Mouse (Mus musculus) gastrocnemius, adult 8-10 months (tissue): ENCODE data around the gene Neu3. TPM values are rescaled to one million over a fixed set of nuclear protein-coding genes. Genes with fewer than 3 reads are reported as not detected.
"Not testable (repeated sequence)": the region's sequence is repeated elsewhere in the genome, so short reads cannot be mapped to it uniquely, and the experiment has no call there.

ENCODE experiments used
- DNase-seq, 2 experiments: peaks; one replicate each; pipeline ENCODE4 v3.0.0; 2022; ENCODE audit warnings: low spot score in 2 of 2
- total RNA-seq, 4 experiments: library from RNA; stranded (reverse); gene quantifications; 2 replicates each; pipeline ENCODE4 v1.2.4; 2022

Neu3 gene
- total RNA-seq, 4 experiments from 2014 or later, result 2.7 to 3.5 (median 2.9) TPM

DNA sequence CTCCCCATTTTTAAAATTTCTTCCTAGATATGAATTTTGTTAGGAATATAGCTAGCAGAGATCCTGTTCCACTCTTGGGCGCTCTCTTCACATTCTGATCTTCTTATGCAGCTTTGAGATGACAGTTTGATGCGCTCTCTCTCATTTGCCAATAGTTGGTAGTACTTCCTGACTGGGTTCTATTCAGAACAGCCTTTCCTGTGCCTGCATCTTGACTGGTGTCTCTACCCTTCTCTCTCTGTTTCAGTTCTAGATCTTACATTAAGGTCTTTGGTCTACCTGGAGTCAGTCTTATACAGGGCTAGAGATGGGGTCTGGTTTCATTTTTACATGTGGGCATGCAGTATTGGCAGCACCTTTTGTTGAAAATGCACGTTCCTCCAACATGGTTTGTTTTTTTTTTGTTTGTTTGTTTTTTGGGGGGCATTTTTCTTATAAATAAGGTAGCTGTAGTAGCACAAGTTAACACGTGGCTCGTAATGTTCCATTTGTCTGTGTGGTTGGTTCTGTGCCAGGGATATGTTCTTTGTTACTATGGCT is 6.2 kb upstream of the Neu3 start:
- DNase-seq, result no peak

DNA sequence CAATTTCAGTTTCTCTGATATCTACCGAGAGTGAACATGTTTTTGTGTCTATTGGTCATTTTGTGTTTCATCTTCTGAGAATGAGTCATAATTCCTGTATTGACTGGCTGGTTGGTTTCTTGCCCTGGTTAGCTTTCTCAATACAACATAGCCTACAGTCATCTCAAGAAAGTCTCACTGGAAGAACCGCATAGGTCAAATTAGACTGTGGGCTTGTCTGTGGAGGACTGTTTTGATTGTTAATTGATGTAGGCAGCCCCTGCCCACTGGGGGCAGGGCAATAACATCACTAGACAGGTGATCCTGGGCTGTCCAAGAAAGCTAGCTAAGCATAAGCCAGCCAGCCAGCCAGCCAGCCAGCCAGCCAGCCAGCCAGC is 5.6 kb upstream of the Neu3 start:
- no peak for DNase-seq

- DNase-seq, result no peak
These were observed 5.1 kb upstream of the Neu3 start for GRCm38 (mm10) chr7:99833115-99833845.

- no peak for DNase-seq
These were observed 2.1 kb downstream of the Neu3 start for GRCm38 (mm10) chr7:99826096-99826495.

DNA sequence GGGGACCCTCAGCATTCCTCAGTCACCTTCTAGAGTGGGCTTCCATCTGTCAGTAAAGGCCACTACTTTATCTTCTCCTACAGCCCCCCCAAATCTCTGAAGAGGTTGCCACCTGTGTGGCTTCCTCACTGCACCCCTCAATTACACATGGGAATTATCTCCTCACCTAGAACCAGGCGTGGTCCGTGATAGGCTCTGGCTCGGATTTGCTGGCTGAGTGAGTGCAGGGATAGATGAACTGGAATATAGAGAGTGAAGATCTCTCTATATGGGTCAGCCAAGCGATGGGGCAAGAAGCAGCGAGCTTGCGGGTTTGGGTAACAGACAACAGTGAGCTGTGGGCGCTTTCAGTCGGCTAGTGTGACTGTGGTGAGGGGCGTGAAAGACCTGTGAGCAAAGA is 2.7 kb downstream of the Neu3 start:
- no peak for DNase-seq

- DNase-seq, result no peak
These were observed 3.4 kb downstream of the Neu3 start for GRCm38 (mm10) chr7:99824649-99825483.

DNA sequence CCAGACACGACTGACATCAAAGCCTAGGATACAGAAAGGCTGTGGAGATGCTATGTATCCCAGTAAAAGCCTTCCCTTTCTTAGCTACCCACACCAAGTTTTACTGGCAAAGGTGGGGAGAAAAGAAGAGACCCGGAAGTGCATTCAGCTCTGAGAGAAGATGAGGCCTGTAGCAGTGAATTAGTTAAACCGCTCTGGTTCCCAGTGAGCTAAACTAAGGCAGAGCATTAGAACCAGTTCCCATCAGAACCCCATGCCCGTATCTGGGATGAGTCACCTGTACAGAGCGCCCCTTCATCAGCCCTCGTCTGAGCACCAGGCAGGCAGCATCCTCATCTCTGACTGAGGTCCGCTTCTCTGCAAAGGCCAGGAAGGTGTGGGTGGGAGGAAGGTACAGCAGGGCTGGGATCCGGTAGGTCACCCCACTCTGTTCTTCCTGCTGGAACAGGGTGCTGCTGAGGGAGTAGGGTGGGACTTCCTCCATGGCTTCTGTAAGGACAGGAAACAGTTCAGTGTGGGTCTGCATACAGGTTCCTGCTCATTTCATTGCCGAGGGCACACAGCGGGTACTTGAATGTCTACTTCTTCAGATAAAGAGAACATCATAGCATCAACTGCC is 5.1 kb downstream of the Neu3 start:
- DNase-seq, result no peak

DNA sequence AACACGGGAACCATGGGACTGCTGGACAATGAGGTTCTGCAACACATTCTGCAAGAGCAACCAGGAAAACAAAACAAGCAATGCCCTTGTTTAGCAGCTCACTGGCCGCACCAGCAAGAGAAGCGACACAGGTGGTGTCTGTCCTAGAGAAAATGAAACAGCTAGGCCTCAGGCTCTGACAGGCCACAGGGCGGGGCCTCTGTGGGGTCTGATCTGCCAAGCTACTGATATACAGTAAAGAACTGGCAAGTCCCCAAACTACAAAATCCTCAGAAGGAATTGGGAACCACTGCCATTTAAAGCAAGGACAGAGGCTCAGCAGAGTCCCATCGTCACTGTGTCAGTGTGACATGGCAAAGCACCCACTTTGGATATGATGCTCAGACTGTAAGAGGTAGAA is 5.8 kb downstream of the Neu3 start:
- no peak for DNase-seq

- DNase-seq, result no peak
These were observed 6.3 kb downstream of the Neu3 start for GRCm38 (mm10) chr7:99821953-99822352.

DNA sequence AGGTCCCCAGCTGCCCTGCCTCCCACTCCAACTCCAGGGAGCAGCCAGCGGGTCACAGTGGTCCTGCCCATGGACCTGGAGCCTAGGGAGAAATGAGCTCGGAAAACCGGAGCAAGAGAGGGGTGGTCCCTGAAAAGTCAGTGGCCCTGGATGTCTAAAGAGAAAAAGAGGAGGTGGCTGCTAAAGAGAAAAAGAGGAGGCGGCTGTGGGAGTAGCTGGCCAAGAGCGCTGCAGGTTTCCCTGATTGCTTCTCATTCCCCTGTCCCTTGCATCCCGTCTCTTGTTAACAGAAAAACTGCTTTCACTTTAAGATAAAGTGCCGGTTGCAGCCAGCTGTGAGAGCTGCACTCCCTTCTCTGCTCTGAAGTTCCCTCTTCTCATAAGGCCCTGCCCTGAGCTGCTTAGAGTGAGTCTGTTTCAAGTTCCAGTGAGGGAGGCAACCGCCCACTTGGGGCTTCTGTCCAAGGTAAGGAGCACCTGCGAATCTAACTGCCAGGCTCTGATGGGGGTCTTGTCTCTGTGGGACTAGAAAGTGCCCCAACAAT is 10.0 kb downstream of the Neu3 start:
- DNase-seq, result not testable (repeated sequence)

GRCm38 (mm10) chr7:99813394-99813793 is 14.8 kb downstream of the Neu3 start:
- peak in 1 of 2 experiments; percentile 35 for DNase-seq

GRCm38 (mm10) chr7:99811661-99812060 is 16.6 kb downstream of the Neu3 start:
- no peak for DNase-seq

- no peak for DNase-seq
These were observed 17.4 kb downstream of the Neu3 start for GRCm38 (mm10) chr7:99810814-99811213.

DNA sequence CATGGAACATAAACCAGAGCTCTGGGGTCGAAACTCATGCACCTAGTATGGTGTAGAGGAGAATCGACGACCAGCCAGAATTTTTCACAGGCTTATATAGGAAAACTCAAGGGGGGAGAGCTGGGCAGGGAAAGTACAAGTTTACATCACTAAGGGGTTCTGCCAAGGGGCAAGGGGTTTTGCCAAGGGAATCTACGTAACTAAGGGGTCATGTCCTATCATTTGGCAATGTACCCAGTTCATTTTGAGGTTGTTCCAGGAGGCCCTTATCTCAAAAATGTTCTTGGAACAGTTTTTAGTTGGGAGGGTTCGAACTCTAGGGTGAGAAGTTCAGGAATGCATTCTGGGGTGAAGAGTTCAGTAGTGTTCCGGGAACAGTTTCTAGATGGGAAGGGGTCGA is 21.2 kb downstream of the Neu3 start:
- DNase-seq, result not testable (repeated sequence)

- DNase-seq, result no peak
These were observed 22.9 kb downstream of the Neu3 start for GRCm38 (mm10) chr7:99805340-99805739.

DNA sequence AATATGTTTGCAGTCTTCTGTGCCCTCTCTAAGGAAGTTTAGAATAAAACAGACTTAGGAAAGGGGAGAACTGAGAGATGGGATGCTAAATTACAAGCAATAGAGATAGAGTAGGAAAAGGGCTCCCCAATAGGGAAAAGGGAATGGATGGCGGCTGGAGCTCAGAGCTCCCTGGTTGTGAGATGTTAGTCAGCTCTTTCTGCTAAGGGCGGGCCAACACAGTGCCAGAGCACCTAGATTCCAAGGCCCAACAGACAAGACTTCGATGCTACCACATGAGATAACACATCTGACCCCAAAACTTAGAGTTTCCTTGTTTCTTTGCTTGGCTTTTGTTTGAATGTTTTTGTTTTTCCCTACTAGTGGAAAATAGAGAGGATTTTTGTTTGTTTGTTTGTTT is 24.2 kb downstream of the Neu3 start:
- DNase-seq, result not testable (repeated sequence)

GRCm38 (mm10) chr7:99803535-99803934 is 24.7 kb downstream of the Neu3 start:
- DNase-seq, result no peak

DNA sequence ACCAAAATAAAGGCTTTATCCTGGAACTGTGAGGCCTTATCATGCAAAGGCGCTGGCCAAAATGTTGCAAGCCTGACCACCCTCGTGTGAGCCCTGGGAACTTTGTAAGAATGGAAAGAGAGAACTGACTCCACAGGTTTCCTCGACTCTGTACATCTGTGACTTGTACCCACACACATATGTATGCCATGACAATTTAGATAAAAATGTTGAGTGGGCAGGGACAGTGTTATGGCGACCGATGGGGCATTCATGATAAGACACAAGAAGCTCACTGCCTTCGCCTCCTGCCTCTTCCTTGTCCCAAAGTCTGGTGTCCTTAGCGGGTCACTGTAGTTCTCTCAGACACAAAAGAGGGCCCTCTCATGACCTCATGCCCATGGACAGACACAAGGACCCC is 29.1 kb downstream of the Neu3 start:
- no peak for DNase-seq

- DNase-seq, result no peak
These were observed 30.1 kb downstream of the Neu3 start for GRCm38 (mm10) chr7:99797911-99798647.

GRCm38 (mm10) chr7:99797261-99797660 is 31.0 kb downstream of the Neu3 start:
- no peak for DNase-seq

GRCm38 (mm10) chr7:99796471-99796870 is 31.7 kb downstream of the Neu3 start:
- DNase-seq, result no peak
